In genomic region chr16:50428871-50429691, GRCm38 (mm10) we compare ENCODE assay signal across 8 mouse cellular contexts. TPM values are rescaled to one million over a fixed set of nuclear protein-coding genes. Genes with fewer than 3 reads are reported as not detected.
DNase-seq lines count a peak whose midpoint lies in the region; ATAC-seq and TF ChIP-seq lines count a peak whose summit lies in the region.

No protein-coding gene starts in this region.

- no peaks in the 10 kb centered on the region for H3K27me3 ChIP-seq in heart, adult 2 months (ENCODE audit: control insufficient read depth, insufficient read depth, low read length)
- no peaks in the 10 kb centered on the region for H3K27me3 ChIP-seq in embryonic facial prominence, embryonic 13.5 days
- no peaks in the 10 kb centered on the region for H3K27me3 ChIP-seq in hindbrain, embryonic 13.5 days
- no peaks in the 10 kb centered on the region for H3K27me3 ChIP-seq in limb, embryonic 12.5 days
- no peaks in the 10 kb centered on the region for H3K27me3 ChIP-seq in midbrain, embryonic 15.5 days (replicated peaks)

- TF ChIP-seq POLR2A in heart, adult 2 months (IDR thresholded peaks at IDR 0.05; ENCODE audit: insufficient read depth, low read depth, low read length): no peak

- WGBS in heart, adult 2 months: 26% methylated on average over 23 of the region's 23 CpGs
- 2% methylated on average over 23 of the region's 23 CpGs for WGBS in embryonic facial prominence, embryonic 13.5 days
- 3% methylated on average over 23 of the region's 23 CpGs for WGBS in hindbrain, embryonic 13.5 days
- 3% methylated on average over 23 of the region's 23 CpGs for WGBS in limb, embryonic 12.5 days
- WGBS in midbrain, embryonic 15.5 days: 2% methylated on average over 23 of the region's 23 CpGs

- no peak for ATAC-seq in embryonic facial prominence, embryonic 13.5 days (ENCODE audit: insufficient number of reproducible peaks, insufficient read depth, low FRiP score, low TSS enrichment, low read depth)
- ATAC-seq in hindbrain, embryonic 13.5 days (ENCODE audit: low FRiP score): no peak
- no peak for ATAC-seq in limb, embryonic 12.5 days (ENCODE audit: insufficient number of reproducible peaks, insufficient read depth, low FRiP score, low TSS enrichment, low read depth)
- no peak for ATAC-seq in midbrain, embryonic 15.5 days (replicated peaks)

- no peak overlapping the region; the same call in 1 of the 2 replicates for H3K27ac ChIP-seq in heart, adult 2 months
- H3K27ac ChIP-seq in embryonic facial prominence, embryonic 13.5 days: no peak overlapping the region; the same call in 1 of the 2 replicates
- H3K27ac ChIP-seq in hindbrain, embryonic 13.5 days: peak overlapping the region; percentile 55; the same call in 1 of the 2 replicates
- no peak overlapping the region for H3K27ac ChIP-seq in limb, embryonic 12.5 days
- H3K27ac ChIP-seq in midbrain, embryonic 15.5 days: peak overlapping the region; percentile 23

- no peaks in the 10 kb centered on the region for H3K9me3 ChIP-seq in embryonic facial prominence, embryonic 13.5 days
- no peaks in the 10 kb centered on the region for H3K9me3 ChIP-seq in hindbrain, embryonic 13.5 days
- no peaks in the 10 kb centered on the region for H3K9me3 ChIP-seq in limb, embryonic 12.5 days
- H3K9me3 ChIP-seq in midbrain, embryonic 15.5 days: no peaks in the 10 kb centered on the region

- H3K9ac ChIP-seq in heart, adult 2 months (ENCODE audit: low read depth, low read length): peak overlapping the region; percentile 75
- H3K9ac ChIP-seq in embryonic facial prominence, embryonic 13.5 days: peak overlapping the region; percentile 95
- peak overlapping the region; percentile 91 for H3K9ac ChIP-seq in hindbrain, embryonic 13.5 days
- peak overlapping the region; percentile 92 for H3K9ac ChIP-seq in limb, embryonic 12.5 days (replicated peaks)
- peak overlapping the region; percentile 73 for H3K9ac ChIP-seq in midbrain, embryonic 15.5 days

- H3K4me1 ChIP-seq in heart, adult 2 months (ENCODE audit: control insufficient read depth, insufficient read depth, low read length): peaks cover 2% of the 10 kb centered on the region; the same call in 1 of the 2 replicates
- peaks cover 13% of the 10 kb centered on the region; the same call in 1 of the 2 replicates for H3K4me1 ChIP-seq in embryonic facial prominence, embryonic 13.5 days
- peaks cover 7% of the 10 kb centered on the region for H3K4me1 ChIP-seq in hindbrain, embryonic 13.5 days (replicated peaks)
- H3K4me1 ChIP-seq in limb, embryonic 12.5 days (replicated peaks): peaks cover 9% of the 10 kb centered on the region; the same call in 1 of the 2 replicates
- peaks cover 10% of the 10 kb centered on the region for H3K4me1 ChIP-seq in midbrain, embryonic 15.5 days

- intact Hi-C loops in heart, adult 2 months (cut with DNase I): no loop called here
- intact Hi-C loops in heart, postnatal 25 days (cut with DNase I): no loop called here

- no peaks in the 10 kb centered on the region for H3K79me2 ChIP-seq in heart, adult 2 months (replicated peaks; ENCODE audit: control insufficient read depth, insufficient read depth, low read length)

- peak overlapping the region; percentile 95 for H3K4me3 ChIP-seq in heart, adult 2 months
- H3K4me3 ChIP-seq in embryonic facial prominence, embryonic 13.5 days: peak overlapping the region; percentile 91
- peak overlapping the region; percentile 91 for H3K4me3 ChIP-seq in hindbrain, embryonic 13.5 days
- H3K4me3 ChIP-seq in limb, embryonic 12.5 days (replicated peaks): peak overlapping the region; percentile 92
- H3K4me3 ChIP-seq in midbrain, embryonic 15.5 days: peak overlapping the region; percentile 86

- H3K36me3 ChIP-seq in heart, adult 2 months (ENCODE audit: control insufficient read depth, insufficient read depth, low read length): no peaks in the 10 kb centered on the region
- no peaks in the 10 kb centered on the region for H3K36me3 ChIP-seq in embryonic facial prominence, embryonic 13.5 days
- no peaks in the 10 kb centered on the region for H3K36me3 ChIP-seq in hindbrain, embryonic 13.5 days
- no peaks in the 10 kb centered on the region; the same call in 1 of the 2 replicates for H3K36me3 ChIP-seq in limb, embryonic 12.5 days
- no peaks in the 10 kb centered on the region for H3K36me3 ChIP-seq in midbrain, embryonic 15.5 days (replicated peaks)

- peak; percentile 13 to 25 for DNase-seq in heart, adult 2 months
- DNase-seq in heart, postnatal 25 days (ENCODE audit: low spot score): no peak
- peak; percentile 28 for DNase-seq in adrenal gland, postnatal 10 days
- DNase-seq in thymus, postnatal 14 days: peak; percentile 13

- no peak for TF ChIP-seq EP300 in heart, adult 2 months (IDR thresholded peaks at IDR 0.05; ENCODE audit: insufficient read depth, low read depth, low read length)

- no peak for TF ChIP-seq CTCF in heart, adult 2 months (IDR thresholded peaks at IDR 0.05)

- H3K4me2 ChIP-seq in embryonic facial prominence, embryonic 13.5 days: peak overlapping the region; percentile 96
- H3K4me2 ChIP-seq in hindbrain, embryonic 13.5 days: peak overlapping the region; percentile 99
- H3K4me2 ChIP-seq in limb, embryonic 12.5 days: peak overlapping the region; percentile 100
- H3K4me2 ChIP-seq in midbrain, embryonic 15.5 days: peak overlapping the region; percentile 99

RNA-seq across cellular contexts. Expression of gene Bbx, which starts 3.1 kb away (rescaled TPM):
- 10 to 100 TPM; 13.4 to 14.7 TPM for total RNA-seq in heart, adult 2 months (2021)
- polyA plus RNA-seq in heart, adult 2 months (2012; rRNA removed): 3.6 and 7.4 TPM in 2 replicates
- total RNA-seq in heart, postnatal 25 days (2021): 10 to 100 TPM; 11.7 to 14.7 TPM
- 10 to 100 TPM; 25.2 to 30.3 TPM for total RNA-seq in adrenal gland, postnatal 10 days (2021)
- polyA plus RNA-seq in embryonic facial prominence, embryonic 13.5 days (2015; fragmentation: Nextera tagmentation; extraction: Ambion mirVana): 55.1 and 57.4 TPM in 2 replicates
- 24.7 and 29.9 TPM in 2 replicates for polyA plus RNA-seq in hindbrain, embryonic 13.5 days (2015; fragmentation: Nextera tagmentation; extraction: Ambion mirVana)
- 41.3 and 46.6 TPM in 2 replicates for polyA plus RNA-seq in limb, embryonic 12.5 days (2016; fragmentation: Nextera tagmentation; extraction: Ambion mirVana)
- 19.0 and 19.8 TPM in 2 replicates for polyA plus RNA-seq in midbrain, embryonic 15.5 days (2015; fragmentation: Nextera tagmentation; extraction: Ambion mirVana)

Comparison
In these comparisons a context has a peak if more than half of its experiments do, and no peak if none do; other contexts are left out.
1. H3K27ac ChIP-seq: peak in hindbrain, embryonic 13.5 days (single experiment) and midbrain, embryonic 15.5 days (single experiment); none in heart, adult 2 months (single experiment), embryonic facial prominence, embryonic 13.5 days (single experiment) and limb, embryonic 12.5 days (single experiment).
2. Peak in every context shown above with its lines, with median percentiles within 50 percentile points of each other: H3K4me3 ChIP-seq, H3K9ac ChIP-seq and H3K4me2 ChIP-seq.